Mouse (Mus musculus): ENCODE measurements around the gene Klf5. TPM values are rescaled to one million over a fixed set of nuclear protein-coding genes. Genes with fewer than 3 reads are reported as not detected.

Klf5 gene
- 2.2 and 2.7 TPM in 2 replicates for polyA plus RNA-seq (2014; fragmentation: Nextera tagmentation; extraction: Ambion mirVana)

DNA sequence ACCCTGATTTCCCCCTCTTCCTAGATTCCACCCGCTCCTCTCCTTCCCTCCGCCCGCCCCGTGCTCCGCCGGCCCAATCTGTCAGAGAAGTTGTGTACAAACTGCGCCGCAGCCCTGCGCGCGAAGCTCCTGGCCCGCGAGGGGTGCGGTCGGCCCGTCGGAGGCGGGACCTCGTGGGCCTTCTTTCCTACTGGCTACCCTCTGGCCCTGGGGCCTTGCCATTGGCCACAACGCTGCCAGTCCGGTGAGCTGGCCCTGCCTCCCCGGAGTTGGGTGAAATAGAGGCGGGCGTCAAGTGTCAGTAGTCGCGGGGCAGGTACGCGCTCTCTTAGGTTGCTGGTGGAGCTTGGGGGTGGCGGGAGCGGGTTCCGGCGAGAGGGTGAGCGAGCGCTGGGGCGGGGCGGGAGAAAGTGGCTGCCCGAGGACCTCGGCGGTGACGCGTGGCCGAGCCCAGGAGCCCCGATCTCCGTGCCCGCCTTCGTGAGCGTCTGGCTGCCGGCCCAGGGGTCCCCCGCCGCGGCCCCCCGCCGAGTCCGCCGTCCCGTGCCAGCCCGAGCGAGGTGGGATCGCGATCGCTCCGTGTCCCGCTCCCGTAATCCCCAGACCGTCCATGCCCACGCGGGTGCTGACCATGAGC, at the start of gene Klf5:
Gene Klf5 (plus strand): TSS at position 307 of the 637 bp plus-strand sequence.
- H3K9ac ChIP-seq (replicated peaks; ENCODE audit: low read length): peak within 1 kb of the TSS; percentile 65
- H3K4me1 ChIP-seq (ENCODE audit: control insufficient read depth, insufficient read depth, low read length): no peaks in the 10 kb centered on the region
- no peaks in the 10 kb centered on the region for H3K36me3 ChIP-seq (ENCODE audit: control insufficient read depth, insufficient read depth, low read length)
- H3K9me3 ChIP-seq (ENCODE audit: control insufficient read depth, low read length): no peaks in the 10 kb centered on the region
- ATAC-seq (ENCODE audit: low FRiP score, low TSS enrichment) (peak; percentile 96), DNase-seq (peak; percentile 94)
- peak within 1 kb of the TSS; percentile 78 for H3K4me3 ChIP-seq (replicated peaks; ENCODE audit: low read depth, low read length)
- H3K4me2 ChIP-seq (ENCODE audit: low read length): peak within 1 kb of the TSS; percentile 96
- no peak within 1 kb of the TSS for H3K27ac ChIP-seq (replicated peaks; ENCODE audit: low read depth, low read length)
- H3K27me3 ChIP-seq (ENCODE audit: control insufficient read depth, insufficient read depth, low read length): peaks cover 40% of the 10 kb centered on the region
- WGBS: under 1% methylated on average over 67 of the region's 67 CpGs

DNA sequence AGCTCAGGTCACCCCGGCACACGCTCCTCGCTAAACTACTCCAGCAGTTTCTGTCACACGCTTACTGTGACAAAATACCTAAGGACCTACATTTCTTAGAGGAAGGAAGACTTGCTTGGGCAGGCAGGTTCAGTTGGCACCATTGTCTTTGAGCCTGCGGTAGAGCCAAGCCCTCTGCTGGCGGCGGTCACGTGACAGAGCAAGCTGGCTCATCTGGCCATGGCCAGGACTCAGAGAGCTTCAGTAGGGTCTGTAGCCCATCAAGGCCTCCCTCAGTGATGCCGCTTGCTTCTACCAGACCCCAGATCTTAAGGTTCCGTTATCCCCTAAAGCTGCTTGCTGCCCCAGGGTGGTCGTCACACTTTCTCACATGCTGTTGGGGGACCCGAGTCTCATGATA, 36.5 kb upstream of the Klf5 start:
- no peak overlapping the region for H3K4me2 ChIP-seq (ENCODE audit: low read length)
- H3K9ac ChIP-seq (replicated peaks; ENCODE audit: low read length): no peak overlapping the region
- no peak overlapping the region for H3K4me3 ChIP-seq (replicated peaks; ENCODE audit: low read depth, low read length)
- H3K9me3 ChIP-seq (ENCODE audit: control insufficient read depth, low read length): no peaks in the 10 kb centered on the region
- ATAC-seq (ENCODE audit: low FRiP score, low TSS enrichment) (no peak), DNase-seq (no peak)
- 96% methylated on average over 12 of the region's 12 CpGs for WGBS
- no peaks in the 10 kb centered on the region for H3K27me3 ChIP-seq (ENCODE audit: control insufficient read depth, insufficient read depth, low read length)
- no peaks in the 10 kb centered on the region for H3K4me1 ChIP-seq (ENCODE audit: control insufficient read depth, insufficient read depth, low read length)
- no peak overlapping the region for H3K27ac ChIP-seq (replicated peaks; ENCODE audit: low read depth, low read length)
- no peaks in the 10 kb centered on the region for H3K36me3 ChIP-seq (ENCODE audit: control insufficient read depth, insufficient read depth, low read length)

DNA sequence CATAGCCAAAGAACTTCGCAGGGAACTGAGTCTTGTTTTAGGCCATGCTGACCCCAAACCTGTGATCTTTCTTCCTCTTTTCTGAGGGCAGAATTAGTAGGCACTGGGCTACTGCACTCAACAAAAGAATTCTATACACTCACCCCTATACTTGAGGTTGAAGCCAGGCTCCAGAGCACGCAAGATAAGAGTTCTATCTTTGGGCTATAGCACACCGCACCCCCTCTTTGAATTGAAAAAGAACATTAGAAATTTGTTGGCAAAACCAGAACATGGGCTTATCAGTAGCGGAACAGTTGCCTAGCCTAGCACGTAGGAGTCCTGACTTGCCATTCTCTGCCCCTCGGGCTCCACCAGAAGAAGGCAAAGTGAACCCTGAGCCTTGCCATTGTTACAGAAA, 34.7 kb upstream of the Klf5 start:
- H3K27ac ChIP-seq (replicated peaks; ENCODE audit: low read depth, low read length): no peak overlapping the region
- 95% methylated on average over 6 of the region's 6 CpGs for WGBS
- H3K9me3 ChIP-seq (ENCODE audit: control insufficient read depth, low read length): no peaks in the 10 kb centered on the region
- no peaks in the 10 kb centered on the region for H3K27me3 ChIP-seq (ENCODE audit: control insufficient read depth, insufficient read depth, low read length)
- no peaks in the 10 kb centered on the region for H3K4me1 ChIP-seq (ENCODE audit: control insufficient read depth, insufficient read depth, low read length)
- no peak overlapping the region for H3K9ac ChIP-seq (replicated peaks; ENCODE audit: low read length)
- H3K36me3 ChIP-seq (ENCODE audit: control insufficient read depth, insufficient read depth, low read length): no peaks in the 10 kb centered on the region
- DNase-seq (no peak), ATAC-seq (ENCODE audit: low FRiP score, low TSS enrichment) (no peak)
- H3K4me3 ChIP-seq (replicated peaks; ENCODE audit: low read depth, low read length): no peak overlapping the region
- H3K4me2 ChIP-seq (ENCODE audit: low read length): no peak overlapping the region

DNA sequence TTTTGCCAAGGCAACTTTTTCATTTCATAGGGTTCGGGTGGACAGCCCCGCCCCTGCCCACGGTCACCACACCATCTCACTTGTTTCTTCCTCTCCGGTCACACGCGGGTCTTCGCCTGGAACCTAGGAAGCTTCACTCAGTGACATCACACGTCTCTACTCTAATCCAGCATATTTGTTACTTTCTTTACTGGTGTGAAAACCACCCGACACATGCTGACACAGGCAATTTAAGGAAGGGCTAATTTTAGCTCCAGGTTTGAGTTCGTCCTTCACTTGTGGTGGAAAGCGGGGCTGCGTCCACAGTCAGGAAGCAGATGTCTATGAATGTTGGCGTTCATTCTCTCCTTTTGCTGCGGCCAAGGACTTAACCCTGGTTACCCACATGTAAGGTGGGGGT, 32.7 kb upstream of the Klf5 start:
- Histone ChIP-seq H3K9me3 (ENCODE audit: control insufficient read depth, low read length) (no peaks in the 10 kb centered on the region), H3K4me2 (ENCODE audit: low read length) (no peak overlapping the region), H3K27ac (replicated peaks; ENCODE audit: low read depth, low read length) (no peak overlapping the region), H3K27me3 (ENCODE audit: control insufficient read depth, insufficient read depth, low read length) (no peaks in the 10 kb centered on the region), H3K36me3 (ENCODE audit: control insufficient read depth, insufficient read depth, low read length) (no peaks in the 10 kb centered on the region), H3K4me3 (replicated peaks; ENCODE audit: low read depth, low read length) (no peak overlapping the region), H3K4me1 (ENCODE audit: control insufficient read depth, insufficient read depth, low read length) (no peaks in the 10 kb centered on the region), H3K9ac (replicated peaks; ENCODE audit: low read length) (no peak overlapping the region)
- ATAC-seq (ENCODE audit: low FRiP score, low TSS enrichment) (no peak), DNase-seq (no peak)
- WGBS: 96% methylated on average over 14 of the region's 14 CpGs

DNA sequence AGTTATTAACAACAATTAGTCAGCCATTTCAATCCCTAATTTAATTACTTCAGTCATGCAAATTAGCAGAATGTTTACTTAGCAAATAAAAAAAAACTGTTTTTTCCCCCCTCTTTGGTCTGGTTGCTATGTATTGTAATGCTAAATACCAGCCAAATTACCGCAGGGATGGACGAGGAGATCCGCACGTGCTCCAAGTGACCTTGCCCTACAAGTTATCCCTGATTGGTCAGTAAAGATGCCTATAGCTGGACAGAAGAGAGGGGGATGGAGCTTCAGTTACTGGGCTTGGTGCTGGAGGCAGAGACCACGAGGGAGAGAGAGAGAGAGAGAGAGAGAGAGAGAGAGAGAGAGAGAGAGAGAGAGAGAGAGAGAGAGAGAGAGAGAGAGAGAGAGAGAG, 31.7 kb upstream of the Klf5 start:
- H3K27ac ChIP-seq (replicated peaks; ENCODE audit: low read depth, low read length): no peak overlapping the region
- H3K9ac ChIP-seq (replicated peaks; ENCODE audit: low read length): no peak overlapping the region
- H3K4me1 ChIP-seq (ENCODE audit: control insufficient read depth, insufficient read depth, low read length): no peaks in the 10 kb centered on the region
- no peak for ATAC-seq (ENCODE audit: low FRiP score, low TSS enrichment)
- 56% methylated on average over 5 of the region's 5 CpGs for WGBS
- no peaks in the 10 kb centered on the region for H3K9me3 ChIP-seq (ENCODE audit: control insufficient read depth, low read length)
- no peaks in the 10 kb centered on the region for H3K36me3 ChIP-seq (ENCODE audit: control insufficient read depth, insufficient read depth, low read length)
- no peaks in the 10 kb centered on the region for H3K27me3 ChIP-seq (ENCODE audit: control insufficient read depth, insufficient read depth, low read length)
- no peak overlapping the region for H3K4me2 ChIP-seq (ENCODE audit: low read length)
- no peak overlapping the region for H3K4me3 ChIP-seq (replicated peaks; ENCODE audit: low read depth, low read length)
- no peak for DNase-seq

DNA sequence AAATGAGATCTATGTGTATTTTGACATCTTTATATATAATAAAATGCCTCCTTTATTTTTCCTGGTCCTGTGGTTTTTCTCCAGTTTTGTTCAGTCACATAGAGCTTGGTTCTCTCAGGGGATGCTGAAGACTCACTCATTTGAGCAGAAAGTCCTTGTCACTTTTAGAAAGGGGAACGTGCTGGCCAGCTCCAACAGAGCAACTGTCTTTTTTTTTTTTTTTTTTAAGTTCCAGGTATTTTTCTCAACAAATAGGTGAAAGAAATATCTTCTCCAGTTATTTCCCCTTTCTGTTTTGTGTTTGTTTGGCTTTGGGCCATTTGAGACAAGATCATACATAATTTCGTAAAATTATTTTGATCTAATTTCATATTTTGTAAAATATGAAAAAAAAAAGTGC, 24.4 kb upstream of the Klf5 start:
- DNase-seq (no peak), ATAC-seq (ENCODE audit: low FRiP score, low TSS enrichment) (no peak)
- Histone ChIP-seq H3K27me3 (ENCODE audit: control insufficient read depth, insufficient read depth, low read length) (no peaks in the 10 kb centered on the region), H3K27ac (replicated peaks; ENCODE audit: low read depth, low read length) (no peak overlapping the region), H3K9me3 (ENCODE audit: control insufficient read depth, low read length) (no peaks in the 10 kb centered on the region), H3K36me3 (ENCODE audit: control insufficient read depth, insufficient read depth, low read length) (no peaks in the 10 kb centered on the region), H3K4me2 (ENCODE audit: low read length) (no peak overlapping the region), H3K4me3 (replicated peaks; ENCODE audit: low read depth, low read length) (no peak overlapping the region), H3K4me1 (ENCODE audit: control insufficient read depth, insufficient read depth, low read length) (peaks cover 4% of the 10 kb centered on the region; the same call in 1 of the 2 replicates), H3K9ac (replicated peaks; ENCODE audit: low read length) (no peak overlapping the region)
- 75% methylated on average over 2 of the region's 2 CpGs for WGBS

DNA sequence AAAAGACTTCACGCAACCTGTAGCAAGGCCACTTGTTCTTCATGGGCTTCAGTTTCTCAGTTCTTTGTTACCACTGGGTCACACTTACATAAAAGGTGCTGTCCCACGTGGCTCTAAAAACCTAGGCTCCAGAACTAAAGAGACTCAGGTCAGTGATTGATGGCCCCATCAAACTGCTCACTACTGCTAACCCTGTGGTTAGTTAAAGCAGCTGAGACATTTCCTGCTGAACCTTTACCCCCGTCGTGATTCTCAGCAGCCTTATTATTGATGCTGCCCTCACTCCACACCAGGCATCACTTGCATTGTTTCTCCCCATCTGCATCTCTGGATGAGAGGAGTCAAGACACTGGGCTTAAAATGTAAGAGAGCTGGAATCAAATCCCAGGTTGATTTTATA, 22.7 kb upstream of the Klf5 start:
- Histone ChIP-seq H3K27ac (replicated peaks; ENCODE audit: low read depth, low read length) (no peak overlapping the region), H3K36me3 (ENCODE audit: control insufficient read depth, insufficient read depth, low read length) (no peaks in the 10 kb centered on the region), H3K9me3 (ENCODE audit: control insufficient read depth, low read length) (no peaks in the 10 kb centered on the region), H3K4me1 (ENCODE audit: control insufficient read depth, insufficient read depth, low read length) (peaks cover 4% of the 10 kb centered on the region; the same call in 1 of the 2 replicates), H3K4me3 (replicated peaks; ENCODE audit: low read depth, low read length) (no peak overlapping the region), H3K9ac (replicated peaks; ENCODE audit: low read length) (no peak overlapping the region), H3K27me3 (ENCODE audit: control insufficient read depth, insufficient read depth, low read length) (peaks cover 5% of the 10 kb centered on the region; the same call in 1 of the 2 replicates), H3K4me2 (ENCODE audit: low read length) (no peak overlapping the region)
- DNase-seq: no peak
- ATAC-seq (ENCODE audit: low FRiP score, low TSS enrichment): no peak
- 57% methylated on average over 4 of the region's 4 CpGs for WGBS

DNA sequence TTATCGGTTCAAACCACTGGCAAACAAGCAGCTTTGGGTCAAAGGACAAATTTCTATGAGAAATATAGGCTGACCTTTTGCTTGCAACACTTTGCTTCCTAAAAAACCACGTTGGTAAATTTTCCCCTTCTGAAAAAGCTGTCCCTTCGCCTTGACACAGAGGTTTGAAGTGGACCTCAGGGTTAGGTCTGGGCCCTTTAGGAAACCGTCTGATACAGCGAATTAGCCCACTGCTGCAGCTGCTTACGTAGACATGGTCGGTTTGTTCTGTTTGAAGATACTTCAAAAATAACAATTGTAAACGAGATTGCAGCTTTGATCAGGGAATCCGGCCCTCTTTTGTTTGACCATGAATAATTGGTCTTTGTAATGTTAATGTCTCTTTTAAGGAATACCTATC, 20.2 kb upstream of the Klf5 start:
- Histone ChIP-seq H3K9me3 (ENCODE audit: control insufficient read depth, low read length) (no peaks in the 10 kb centered on the region), H3K27me3 (ENCODE audit: control insufficient read depth, insufficient read depth, low read length) (peaks cover 5% of the 10 kb centered on the region; the same call in 1 of the 2 replicates), H3K4me3 (replicated peaks; ENCODE audit: low read depth, low read length) (no peak overlapping the region), H3K4me1 (ENCODE audit: control insufficient read depth, insufficient read depth, low read length) (peaks cover 4% of the 10 kb centered on the region; the same call in 1 of the 2 replicates), H3K36me3 (ENCODE audit: control insufficient read depth, insufficient read depth, low read length) (no peaks in the 10 kb centered on the region), H3K4me2 (ENCODE audit: low read length) (no peak overlapping the region), H3K27ac (replicated peaks; ENCODE audit: low read depth, low read length) (no peak overlapping the region), H3K9ac (replicated peaks; ENCODE audit: low read length) (no peak overlapping the region)
- DNase-seq (peak; percentile 35), ATAC-seq (ENCODE audit: low FRiP score, low TSS enrichment) (no peak)
- 4% methylated on average over 9 of the region's 9 CpGs for WGBS

DNA sequence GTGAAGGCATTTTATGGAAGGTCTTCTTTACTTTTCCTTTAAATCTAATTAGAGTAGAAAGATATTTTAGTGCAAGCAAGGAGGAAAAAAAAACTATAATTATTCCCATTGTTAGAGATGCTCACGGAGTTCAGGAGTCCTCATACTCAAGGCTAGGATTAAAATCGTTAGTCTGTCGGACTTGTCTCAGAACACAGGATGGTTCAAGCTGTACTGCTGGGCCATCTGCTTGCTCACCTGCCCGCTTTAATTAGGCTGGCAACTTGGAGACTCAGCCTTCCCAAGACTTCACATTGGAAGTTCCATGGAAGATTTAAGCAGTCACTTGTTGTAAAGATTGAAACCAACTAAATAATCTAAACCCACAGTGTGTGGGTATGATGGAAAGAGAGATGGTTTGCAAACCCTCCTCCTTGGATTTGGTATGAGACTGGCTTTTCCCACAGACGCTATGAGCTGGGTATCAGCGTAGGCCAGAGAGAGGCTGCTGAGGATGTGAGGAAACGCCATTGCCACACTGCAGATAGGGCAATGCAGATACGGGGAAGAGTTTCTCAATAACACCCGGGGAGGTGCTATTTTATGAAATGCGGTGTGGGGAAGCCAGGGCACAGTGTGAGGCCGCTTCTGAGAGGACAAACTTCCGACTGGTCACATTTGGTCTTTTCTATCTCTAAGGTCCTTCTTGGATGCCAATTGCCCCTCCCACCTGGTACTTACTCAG, 19.6 kb upstream of the Klf5 start:
- Histone ChIP-seq H3K27ac (replicated peaks; ENCODE audit: low read depth, low read length) (no peak overlapping the region), H3K4me2 (ENCODE audit: low read length) (no peak overlapping the region), H3K36me3 (ENCODE audit: control insufficient read depth, insufficient read depth, low read length) (no peaks in the 10 kb centered on the region), H3K9me3 (ENCODE audit: control insufficient read depth, low read length) (no peaks in the 10 kb centered on the region), H3K27me3 (ENCODE audit: control insufficient read depth, insufficient read depth, low read length) (peaks cover 5% of the 10 kb centered on the region; the same call in 1 of the 2 replicates), H3K9ac (replicated peaks; ENCODE audit: low read length) (no peak overlapping the region), H3K4me3 (replicated peaks; ENCODE audit: low read depth, low read length) (no peak overlapping the region), H3K4me1 (ENCODE audit: control insufficient read depth, insufficient read depth, low read length) (peaks cover 4% of the 10 kb centered on the region; the same call in 1 of the 2 replicates)
- ATAC-seq (ENCODE audit: low FRiP score, low TSS enrichment) (no peak; the same call in 1 of the 2 replicates), DNase-seq (no peak)
- 27% methylated on average over 12 of the region's 12 CpGs for WGBS
